9 mouse cellular contexts compared by ENCODE assay signal in the genomic region with DNA sequence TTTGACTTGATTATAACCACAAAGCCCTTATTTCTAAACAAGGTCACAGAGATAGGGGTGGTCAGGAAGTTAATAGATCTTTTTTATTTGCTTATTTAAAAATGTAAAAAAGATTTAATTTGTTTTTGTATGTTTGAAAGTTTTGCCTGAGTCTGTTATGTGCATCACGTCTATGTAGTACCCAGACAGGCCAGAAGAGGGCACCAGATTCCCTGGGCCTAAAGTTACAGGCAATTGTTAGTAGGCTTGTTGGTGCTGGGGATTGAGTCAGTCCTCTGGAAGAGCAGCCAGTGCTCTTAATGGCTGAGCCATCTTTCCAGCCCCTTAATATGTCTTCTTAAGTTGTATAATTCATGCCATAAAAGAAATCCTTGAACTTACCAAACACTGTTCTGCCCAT.
DNase-seq lines count a peak whose midpoint lies in the region; TF ChIP-seq lines count a peak whose summit lies in the region.
"Had no signal": no experiment of that assay in that cellular context is flagged by ENCODE, and none has a peak within 500 bp of the region (broad histone marks: within the 10 kb centered on the region; RNA-seq: fewer than 3 reads in every experiment).

No protein-coding gene starts in this region.

- TF ChIP-seq POLR2A in heart, adult 2 months (IDR thresholded peaks at IDR 0.05; ENCODE audit: insufficient read depth, low read depth, low read length): no peak
- TF ChIP-seq POLR2A in cortical plate, adult 2 months (IDR thresholded peaks at IDR 0.05; ENCODE audit: extremely low read depth, insufficient read depth, low read length): no peak

- no peak for TF ChIP-seq EP300 in heart, adult 2 months (IDR thresholded peaks at IDR 0.05; ENCODE audit: insufficient read depth, low read depth, low read length)

- WGBS in heart, adult 2 months: 52% methylated on average over 1 of the region's 1 CpGs

- H3K4me1 ChIP-seq in heart, adult 2 months (ENCODE audit: control insufficient read depth, insufficient read depth, low read length): no peaks in the 10 kb centered on the region
- no peaks in the 10 kb centered on the region for H3K4me1 ChIP-seq in cortical plate, adult 2 months (ENCODE audit: control insufficient read depth, insufficient read depth, low read length)

- H3K4me3 ChIP-seq in heart, adult 2 months: no peak overlapping the region
- H3K4me3 ChIP-seq in cortical plate, adult 2 months (ENCODE audit: insufficient read depth, low read length): no peak overlapping the region

- H3K27ac ChIP-seq in heart, adult 2 months: no peak overlapping the region
- no peak overlapping the region for H3K27ac ChIP-seq in cortical plate, adult 2 months (ENCODE audit: insufficient read depth, low read length)

- no peak overlapping the region for H3K9ac ChIP-seq in heart, adult 2 months (ENCODE audit: low read depth, low read length)

- intact Hi-C loops in heart, adult 2 months (cut with DNase I): no loop called here
- intact Hi-C loops in gastrocnemius, postnatal 36 days (cut with DNase I): no loop called here

- peak; percentile 65 for TF ChIP-seq CTCF in heart, adult 2 months (IDR thresholded peaks at IDR 0.05)
- 0 out of 2 replicates have a peak, but pooled peaks have one; percentile 16 for TF ChIP-seq CTCF in cortical plate, adult 2 months (IDR thresholded peaks at IDR 0.05; ENCODE audit: extremely low read depth, insufficient read depth, low read length)

- H3K27me3 ChIP-seq in heart, adult 2 months (ENCODE audit: control insufficient read depth, insufficient read depth, low read length): no peaks in the 10 kb centered on the region

- no peak for DNase-seq in heart, adult 2 months
- DNase-seq in heart, adult 11 months: no peak
- peak; percentile 17 for DNase-seq in right cerebral cortex, postnatal 4 days
- no peak for DNase-seq in right cerebral cortex, postnatal 14 days
- peak; percentile 22 to 23 for DNase-seq in thymus, postnatal 36 days
- no peak for DNase-seq in layer of hippocampus, adult 9-11 months
- DNase-seq in gastrocnemius, postnatal 36 days: no peak
- DNase-seq: right cerebral cortex, postnatal 25 days had no signal

- H3K36me3 ChIP-seq in heart, adult 2 months (ENCODE audit: control insufficient read depth, insufficient read depth, low read length): no peaks in the 10 kb centered on the region

- no peaks in the 10 kb centered on the region for H3K79me2 ChIP-seq in heart, adult 2 months (replicated peaks; ENCODE audit: control insufficient read depth, insufficient read depth, low read length)

Comparison
In these comparisons a context has a peak if more than half of its experiments do, and no peak if none do; other contexts are left out.
1. DNase-seq: peak in right cerebral cortex, postnatal 4 days (single experiment) and thymus, postnatal 36 days (2 of 2); none in heart, adult 2 months (0 of 2), heart, adult 11 months (single experiment), right cerebral cortex, postnatal 14 days (single experiment), layer of hippocampus, adult 9-11 months (single experiment) and gastrocnemius, postnatal 36 days (0 of 2).